Mouse (Mus musculus) lung, adult 2 months (tissue): ENCODE measurements at regions not wholly inside any gene's neighbourhood (a gene's known extent, or its start where the extent isn't known, plus 50 kb on each side); places are given as distances from the start of the nearest gene placed in this dataset.

ENCODE experiments used
- CTCF ChIP-seq: fragments of 200-500 bp; IDR thresholded peaks from 2 replicates; pipeline ENCODE4 v1.5.1; 2011; ENCODE audit warnings: mild to moderate bottlenecking, low read length, control low read depth; ENCODE audit not compliant: insufficient read depth
- POLR2A ChIP-seq: fragments of 200-500 bp; IDR thresholded peaks from 2 replicates; pipeline ENCODE4 v1.6.1; 2011; ENCODE audit warnings: low read depth, mild to moderate bottlenecking, control low read depth, low read length, borderline replicate concordance; ENCODE audit errors: extremely low read depth

GRCm38 (mm10) chr5:64727847-64728246 lies 75.3 kb upstream of the Klf3 start:
- TF ChIP-seq CTCF (no peak), POLR2A (no peak)
